Mouse (Mus musculus) spleen, adult 2 months (tissue): ENCODE results near the gene Mxra8.

Experiments used
- CTCF ChIP-seq: fragments of 200-500 bp; IDR thresholded peaks from 2 replicates; pipeline ENCODE4 v1.5.1; 2011; ENCODE audit warnings: mild to moderate bottlenecking, inconsistent platforms; ENCODE audit not compliant: insufficient read depth, insufficient read length, insufficient replicate concordance; ENCODE audit errors: extremely low read depth
- POLR2A ChIP-seq: fragments of 200-500 bp; IDR thresholded peaks from 2 replicates; pipeline ENCODE4 v1.6.1; 2011; ENCODE audit warnings: low read depth, low read length, inconsistent platforms

DNA sequence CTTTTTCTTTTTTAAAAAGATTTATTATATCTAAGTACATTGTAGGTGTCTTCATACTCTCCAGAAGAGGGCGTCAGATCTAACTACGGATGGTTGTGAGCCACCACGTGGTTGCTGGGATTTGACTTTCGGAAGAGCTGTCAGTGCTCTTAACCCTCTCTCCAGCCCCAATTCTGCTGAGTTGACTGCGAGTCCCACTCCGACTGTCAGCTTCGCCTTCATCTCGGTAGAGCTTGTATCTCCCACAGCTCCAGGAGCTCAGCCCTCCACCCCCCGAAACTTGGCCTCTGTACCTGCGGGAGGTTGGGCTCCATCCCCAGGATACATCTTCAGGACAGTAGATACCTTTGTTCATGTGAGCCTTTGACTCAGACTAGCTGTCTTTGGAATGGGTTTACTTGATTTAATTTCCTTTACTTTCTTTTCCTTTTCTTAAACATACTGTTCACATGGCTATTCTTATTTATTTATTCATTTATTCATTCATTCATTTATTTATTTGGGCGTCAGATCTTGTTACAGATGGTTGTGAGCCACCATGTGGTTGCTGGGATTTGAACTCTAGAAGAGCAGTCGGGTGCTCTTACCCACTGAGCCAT lies 36.6 kb upstream of the Mxra8 start, which contains the start of gene Mrpl20:
- TF ChIP-seq CTCF, result no peak
- TF ChIP-seq POLR2A, result no peak
